Mouse (Mus musculus): Measurements from ENCODE around the gene Dclk3.

DNA sequence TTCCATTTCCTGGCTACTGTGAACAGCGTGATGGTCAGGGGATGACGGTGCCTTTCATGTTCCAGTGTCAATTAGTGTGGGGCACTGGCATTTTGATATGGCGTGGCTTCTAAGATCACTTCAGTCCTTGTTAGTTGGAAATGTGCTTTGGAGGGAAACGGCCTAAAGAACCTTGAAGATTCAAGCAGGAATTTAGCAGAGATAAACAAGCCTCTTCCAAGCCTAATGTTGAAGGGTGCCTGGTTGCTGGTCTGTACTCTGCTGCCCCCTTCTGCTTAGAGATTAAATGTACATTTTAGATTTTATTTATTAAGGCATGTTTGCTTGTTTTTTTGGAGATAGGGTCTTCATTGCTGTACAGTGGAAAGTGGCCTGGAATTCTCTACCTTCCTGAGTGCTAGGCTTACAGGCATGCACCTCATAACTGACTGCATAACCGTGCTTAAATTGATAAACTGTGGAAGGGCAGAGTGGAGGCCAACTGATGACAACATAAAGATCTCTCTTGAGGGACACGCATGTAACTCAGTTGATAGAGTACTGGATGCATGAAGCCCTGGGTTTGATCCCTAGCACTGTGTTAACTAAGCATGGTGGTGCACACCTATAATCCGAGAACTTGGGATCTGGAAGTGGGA, 40.1 kb downstream of the Dclk3 start:
- TF ChIP-seq POLR2A (IDR thresholded peaks at IDR 0.05; ENCODE audit: extremely low read depth, insufficient read depth, low read length) = no peak
- TF ChIP-seq CTCF (IDR thresholded peaks at IDR 0.05; ENCODE audit: low read depth, low read length) = peak; percentile 54

All from liver, adult 2 months (tissue).